Mouse (Mus musculus): ENCODE data around the gene Cnot9. TPM values are rescaled to one million over a fixed set of nuclear protein-coding genes. Genes with fewer than 3 reads are reported as not detected.
"Not testable (repeated sequence)": the region's sequence is repeated elsewhere in the genome, so short reads cannot be mapped to it uniquely, and the experiment has no call there.

The Cnot9 gene
- polyA plus RNA-seq (2015; fragmentation: Nextera tagmentation; extraction: Ambion mirVana): 64.2 and 68.6 TPM in 2 replicates

GRCm38 (mm10) chr1:74505721-74506464 lies at the start of gene Cnot9:
Gene Cnot9, plus strand, starts transcription at chr1:74506058.
- Histone ChIP-seq H3K4me3 (peak within 1 kb of the TSS; percentile 82), H3K27me3 (no peaks in the 10 kb centered on the region), H3K4me1 (peaks cover 36% of the 10 kb centered on the region), H3K27ac (peak within 1 kb of the TSS; percentile 86), H3K9me3 (replicated peaks) (no peaks in the 10 kb centered on the region), H3K36me3 (ENCODE audit: poor library complexity, severe bottlenecking) (peaks cover 7% of the 10 kb centered on the region; the same call in 1 of the 2 replicates), H3K4me2 (peak within 1 kb of the TSS; percentile 73), H3K9ac (peak within 1 kb of the TSS; percentile 95)
- peak; percentile 100 for ATAC-seq
- WGBS: under 1% methylated on average over 64 of the region's 64 CpGs

DNA sequence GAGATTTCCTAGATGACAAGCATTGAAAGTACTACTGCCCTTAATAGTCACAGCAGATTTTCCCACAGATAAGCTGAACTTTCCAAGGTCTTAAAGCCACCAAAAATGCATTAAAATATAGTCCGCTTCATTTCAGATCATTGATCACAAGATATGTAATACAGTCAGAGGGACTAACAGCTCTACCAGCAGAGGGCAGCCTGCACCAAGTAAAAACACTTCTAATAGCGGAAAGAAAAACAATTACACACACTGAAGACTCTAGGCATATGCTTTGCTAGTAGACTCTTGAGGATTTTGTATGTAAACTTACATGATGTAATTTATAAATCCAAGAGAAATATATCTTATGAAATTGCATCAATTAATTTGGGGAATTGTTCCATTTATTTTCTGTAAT lies 45.6 kb upstream of the Cnot9 start:
- no peak overlapping the region for H3K4me3 ChIP-seq
- H3K4me2 ChIP-seq: no peak overlapping the region
- WGBS: 74% methylated on average over 2 of the region's 2 CpGs
- no peaks in the 10 kb centered on the region for H3K9me3 ChIP-seq (replicated peaks)
- H3K36me3 ChIP-seq (ENCODE audit: poor library complexity, severe bottlenecking): peaks cover 52% of the 10 kb centered on the region
- no peak overlapping the region for H3K9ac ChIP-seq
- no peaks in the 10 kb centered on the region for H3K4me1 ChIP-seq
- no peaks in the 10 kb centered on the region for H3K27me3 ChIP-seq
- ATAC-seq: no peak
- no peak overlapping the region for H3K27ac ChIP-seq

- Histone ChIP-seq H3K27ac (no peak overlapping the region), H3K36me3 (ENCODE audit: poor library complexity, severe bottlenecking) (peaks cover 70% of the 10 kb centered on the region), H3K4me2 (no peak overlapping the region), H3K27me3 (no peaks in the 10 kb centered on the region), H3K9me3 (replicated peaks) (no peaks in the 10 kb centered on the region), H3K4me3 (no peak overlapping the region), H3K9ac (no peak overlapping the region), H3K4me1 (no peaks in the 10 kb centered on the region)
- WGBS: 95% methylated on average over 5 of the region's 5 CpGs
- no peak for ATAC-seq
Measured at GRCm38 (mm10) chr1:74485792-74486191, 20.1 kb upstream of the Cnot9 start.

GRCm38 (mm10) chr1:74501106-74501505 lies 4.8 kb upstream of the Cnot9 start:
- no peak overlapping the region for H3K4me3 ChIP-seq
- no peak overlapping the region for H3K27ac ChIP-seq
- H3K9me3 ChIP-seq (replicated peaks): no peaks in the 10 kb centered on the region
- no peak overlapping the region for H3K9ac ChIP-seq
- WGBS: 77% methylated on average over 1 of the region's 1 CpGs
- H3K4me1 ChIP-seq: peaks cover 12% of the 10 kb centered on the region
- H3K27me3 ChIP-seq: no peaks in the 10 kb centered on the region
- peaks cover 4% of the 10 kb centered on the region; the same call in 1 of the 2 replicates for H3K36me3 ChIP-seq (ENCODE audit: poor library complexity, severe bottlenecking)
- no peak for ATAC-seq
- H3K4me2 ChIP-seq: no peak overlapping the region

GRCm38 (mm10) chr1:74505393-74505720 lies 501 bp upstream of the Cnot9 start:
- H3K36me3 ChIP-seq (ENCODE audit: poor library complexity, severe bottlenecking): peaks cover 7% of the 10 kb centered on the region; the same call in 1 of the 2 replicates
- H3K27me3 ChIP-seq: no peaks in the 10 kb centered on the region
- WGBS: 0% methylated on average over 22 of the region's 22 CpGs
- peaks cover 36% of the 10 kb centered on the region for H3K4me1 ChIP-seq
- no peaks in the 10 kb centered on the region for H3K9me3 ChIP-seq (replicated peaks)
- H3K4me2 ChIP-seq: peak overlapping the region; percentile 73
- H3K4me3 ChIP-seq: peak overlapping the region; percentile 82
- no peak for ATAC-seq
- H3K27ac ChIP-seq: no peak overlapping the region
- peak overlapping the region; percentile 95 for H3K9ac ChIP-seq

- no peak for ATAC-seq
- H3K36me3 ChIP-seq (ENCODE audit: poor library complexity, severe bottlenecking): peaks cover 7% of the 10 kb centered on the region; the same call in 1 of the 2 replicates
- under 1% methylated on average over 34 of the region's 34 CpGs for WGBS
Measured at GRCm38 (mm10) chr1:74506471-74506881, 618 bp downstream of the Cnot9 start.

GRCm38 (mm10) chr1:74507780-74508179 lies 1.9 kb downstream of the Cnot9 start:
- 95% methylated on average over 2 of the region's 2 CpGs for WGBS
- H3K4me2 ChIP-seq: peak overlapping the region; percentile 73
- no peaks in the 10 kb centered on the region for H3K27me3 ChIP-seq
- H3K27ac ChIP-seq: no peak overlapping the region
- 0 out of 2 replicates have a peak overlapping the region, but pooled peaks have one; percentile 95 for H3K9ac ChIP-seq
- H3K4me1 ChIP-seq: peaks cover 36% of the 10 kb centered on the region
- H3K9me3 ChIP-seq (replicated peaks): no peaks in the 10 kb centered on the region
- peaks cover 14% of the 10 kb centered on the region; the same call in 1 of the 2 replicates for H3K36me3 ChIP-seq (ENCODE audit: poor library complexity, severe bottlenecking)
- ATAC-seq: no peak
- peak overlapping the region; percentile 82; the same call in 1 of the 2 replicates for H3K4me3 ChIP-seq

More at GRCm38 (mm10) chr1:74506471-74506881, 618 bp downstream of the Cnot9 start:
- H3K4me1 ChIP-seq: peaks cover 36% of the 10 kb centered on the region
- peak overlapping the region; percentile 86 for H3K27ac ChIP-seq
- no peaks in the 10 kb centered on the region for H3K27me3 ChIP-seq
- peak overlapping the region; percentile 73 for H3K4me2 ChIP-seq
- no peaks in the 10 kb centered on the region for H3K9me3 ChIP-seq (replicated peaks)
- peak overlapping the region; percentile 95 for H3K9ac ChIP-seq
- H3K4me3 ChIP-seq: peak overlapping the region; percentile 82

DNA sequence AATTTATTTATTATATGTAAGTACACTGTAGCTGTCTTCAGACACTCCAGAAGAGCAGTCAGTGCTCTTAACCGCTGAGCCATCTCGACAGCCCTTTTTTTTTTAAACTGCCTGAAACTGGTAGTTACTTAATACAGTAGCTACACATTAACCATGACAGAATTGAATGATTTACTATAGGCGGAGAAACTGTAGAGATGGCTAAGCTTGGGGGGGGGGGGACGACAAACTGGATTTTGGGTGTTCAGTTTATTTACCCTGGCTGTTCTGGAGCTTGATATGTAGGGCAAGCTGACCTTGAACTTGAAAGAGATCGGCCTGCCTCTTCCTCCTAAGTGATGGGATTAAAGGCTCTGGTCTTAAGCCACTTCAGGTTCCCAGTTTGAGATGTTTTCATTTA lies 5.4 kb downstream of the Cnot9 start:
- H3K9ac ChIP-seq: no peak overlapping the region
- H3K4me2 ChIP-seq: no peak overlapping the region
- no peaks in the 10 kb centered on the region for H3K9me3 ChIP-seq (replicated peaks)
- peaks cover 24% of the 10 kb centered on the region for H3K4me1 ChIP-seq
- H3K27ac ChIP-seq: no peak overlapping the region
- ATAC-seq: no peak
- H3K4me3 ChIP-seq: no peak overlapping the region
- no peaks in the 10 kb centered on the region for H3K27me3 ChIP-seq
- H3K36me3 ChIP-seq (ENCODE audit: poor library complexity, severe bottlenecking): peaks cover 40% of the 10 kb centered on the region; the same call in 1 of the 2 replicates
- 96% methylated on average over 5 of the region's 5 CpGs for WGBS

- H3K4me3 ChIP-seq; ATAC-seq; H3K27ac ChIP-seq; H3K27me3 ChIP-seq; H3K9me3 ChIP-seq (replicated peaks); H3K4me2 ChIP-seq; H3K9ac ChIP-seq: not testable (repeated sequence)
- Histone ChIP-seq H3K36me3 (ENCODE audit: poor library complexity, severe bottlenecking) (peaks cover 45% of the 10 kb centered on the region; the same call in 1 of the 2 replicates), H3K4me1 (peaks cover 12% of the 10 kb centered on the region)
- WGBS: 98% methylated on average over 1 of the region's 1 CpGs
Measured at GRCm38 (mm10) chr1:74512999-74513398, 7.1 kb downstream of the Cnot9 start.

DNA sequence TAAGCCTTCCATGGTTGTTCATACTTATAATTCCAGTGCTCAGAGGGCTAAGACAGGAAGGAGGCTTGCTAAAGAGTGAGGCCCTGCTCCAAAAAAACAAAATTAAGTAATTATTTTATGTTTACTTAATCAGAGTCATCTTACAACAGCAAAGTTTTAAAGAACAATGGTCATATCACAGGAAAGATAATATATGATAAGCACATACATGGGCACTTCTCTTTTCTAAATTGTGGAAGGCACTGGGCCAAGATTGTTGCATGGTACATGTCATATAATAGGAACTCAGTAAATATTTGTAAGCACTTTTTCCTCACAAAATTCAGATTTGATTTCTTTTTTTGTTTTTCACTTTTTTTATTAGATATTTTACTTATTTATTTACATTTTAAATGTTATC lies 14.0 kb downstream of the Cnot9 start:
- no peak for ATAC-seq
- Histone ChIP-seq H3K9me3 (replicated peaks) (no peaks in the 10 kb centered on the region), H3K4me1 (no peaks in the 10 kb centered on the region), H3K4me3 (no peak overlapping the region), H3K36me3 (ENCODE audit: poor library complexity, severe bottlenecking) (peaks cover 70% of the 10 kb centered on the region), H3K9ac (no peak overlapping the region), H3K27me3 (no peaks in the 10 kb centered on the region), H3K4me2 (no peak overlapping the region), H3K27ac (no peak overlapping the region)

DNA sequence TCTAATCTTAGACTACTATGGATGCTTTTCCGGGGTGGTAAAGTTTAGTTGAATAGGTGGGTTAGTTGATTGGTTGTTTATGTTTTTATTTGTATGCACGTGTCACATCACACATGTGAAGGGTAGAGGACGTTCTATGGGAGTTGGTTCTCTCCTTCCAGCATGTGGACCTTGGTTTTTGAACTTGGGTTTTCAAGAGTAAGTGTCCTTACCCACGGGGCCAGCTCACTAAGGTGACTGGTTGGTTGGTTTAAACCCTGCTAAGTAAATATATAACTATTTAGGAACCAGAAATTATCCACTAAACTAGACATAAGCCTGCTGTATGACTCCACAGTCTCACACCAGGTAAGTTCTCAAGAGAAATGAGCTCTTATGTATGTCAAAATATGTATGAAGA lies 18.9 kb downstream of the Cnot9 start:
- H3K36me3 ChIP-seq (ENCODE audit: poor library complexity, severe bottlenecking): peaks cover 91% of the 10 kb centered on the region
- WGBS: 94% methylated on average over 4 of the region's 4 CpGs

GRCm38 (mm10) chr1:74528589-74528988 lies 22.7 kb downstream of the Cnot9 start:
- 96% methylated on average over 7 of the region's 7 CpGs for WGBS
- Histone ChIP-seq H3K9me3 (replicated peaks) (no peaks in the 10 kb centered on the region), H3K27me3 (no peaks in the 10 kb centered on the region), H3K4me1 (no peaks in the 10 kb centered on the region), H3K4me2 (no peak overlapping the region), H3K36me3 (ENCODE audit: poor library complexity, severe bottlenecking) (peaks cover 94% of the 10 kb centered on the region), H3K9ac (no peak overlapping the region), H3K4me3 (no peak overlapping the region), H3K27ac (no peak overlapping the region)
- ATAC-seq: no peak

More for the DNA sequence above, 18.9 kb downstream of the Cnot9 start:
- no peaks in the 10 kb centered on the region for H3K9me3 ChIP-seq (replicated peaks)
- no peak overlapping the region for H3K4me2 ChIP-seq
- H3K27me3 ChIP-seq: no peaks in the 10 kb centered on the region
- H3K4me1 ChIP-seq: no peaks in the 10 kb centered on the region
- no peak overlapping the region for H3K9ac ChIP-seq
- H3K4me3 ChIP-seq: no peak overlapping the region
- H3K27ac ChIP-seq: no peak overlapping the region
- no peak for ATAC-seq
